Mouse (Mus musculus): ENCODE results near the gene Ermp1. TPM values are rescaled to one million over a fixed set of nuclear protein-coding genes. Genes with fewer than 3 reads are reported as not detected.

The Ermp1 gene
- polyA plus RNA-seq, 1 experiment = not detected

GRCm38 (mm10) chr19:29666164-29666563 is 17.9 kb upstream of the Ermp1 start:
- 90% methylated on average over 4 of the region's 4 CpGs for WGBS
- no peaks in the 10 kb centered on the region for H3K4me1 ChIP-seq (ENCODE audit: control insufficient read depth, insufficient read depth, low read length)
- H3K27ac ChIP-seq (ENCODE audit: insufficient read depth, low read depth, low read length) = no peak overlapping the region
- TF ChIP-seq CTCF (IDR thresholded peaks at IDR 0.05; ENCODE audit: insufficient read depth, low read depth, low read length) = no peak
- no peak for TF ChIP-seq POLR2A (IDR thresholded peaks at IDR 0.05; ENCODE audit: insufficient read depth, low read depth, low read length)
- no peak overlapping the region for H3K4me3 ChIP-seq (ENCODE audit: insufficient read depth, low read depth, low read length)

GRCm38 (mm10) chr19:29664934-29665333 is 16.7 kb upstream of the Ermp1 start:
- no peak overlapping the region for H3K4me3 ChIP-seq (ENCODE audit: insufficient read depth, low read depth, low read length)
- H3K27ac ChIP-seq (ENCODE audit: insufficient read depth, low read depth, low read length) = no peak overlapping the region
- 85% methylated on average over 5 of the region's 5 CpGs for WGBS
- H3K4me1 ChIP-seq (ENCODE audit: control insufficient read depth, insufficient read depth, low read length) = no peaks in the 10 kb centered on the region
- TF ChIP-seq POLR2A (IDR thresholded peaks at IDR 0.05; ENCODE audit: insufficient read depth, low read depth, low read length) = no peak
- no peak for TF ChIP-seq CTCF (IDR thresholded peaks at IDR 0.05; ENCODE audit: insufficient read depth, low read depth, low read length)

- 76% methylated on average over 8 of the region's 8 CpGs for WGBS
- TF ChIP-seq POLR2A (IDR thresholded peaks at IDR 0.05; ENCODE audit: insufficient read depth, low read depth, low read length) = no peak
- no peak for TF ChIP-seq CTCF (IDR thresholded peaks at IDR 0.05; ENCODE audit: insufficient read depth, low read depth, low read length)
Observed at GRCm38 (mm10) chr19:29663780-29664179, 15.6 kb upstream of the Ermp1 start.

GRCm38 (mm10) chr19:29661974-29662580 is 13.9 kb upstream of the Ermp1 start:
- whole genome bisulfite sequencing = 74% methylated on average over 6 of the region's 6 CpGs
- Histone ChIP-seq H3K27ac (ENCODE audit: insufficient read depth, low read depth, low read length) (no peak overlapping the region), H3K4me3 (ENCODE audit: insufficient read depth, low read depth, low read length) (no peak overlapping the region), H3K4me1 (ENCODE audit: control insufficient read depth, insufficient read depth, low read length) (no peaks in the 10 kb centered on the region)
- TF ChIP-seq POLR2A (IDR thresholded peaks at IDR 0.05; ENCODE audit: insufficient read depth, low read depth, low read length) (no peak), CTCF (IDR thresholded peaks at IDR 0.05; ENCODE audit: insufficient read depth, low read depth, low read length) (no peak)

More at GRCm38 (mm10) chr19:29663780-29664179, 15.6 kb upstream of the Ermp1 start:
- Histone ChIP-seq H3K4me1 (ENCODE audit: control insufficient read depth, insufficient read depth, low read length) (no peaks in the 10 kb centered on the region), H3K4me3 (ENCODE audit: insufficient read depth, low read depth, low read length) (no peak overlapping the region), H3K27ac (ENCODE audit: insufficient read depth, low read depth, low read length) (no peak overlapping the region)

GRCm38 (mm10) chr19:29660835-29661764 is 12.9 kb upstream of the Ermp1 start:
- Histone ChIP-seq H3K4me3 (ENCODE audit: insufficient read depth, low read depth, low read length) (no peak overlapping the region), H3K4me1 (ENCODE audit: control insufficient read depth, insufficient read depth, low read length) (no peaks in the 10 kb centered on the region), H3K27ac (ENCODE audit: insufficient read depth, low read depth, low read length) (no peak overlapping the region)
- TF ChIP-seq CTCF (IDR thresholded peaks at IDR 0.05; ENCODE audit: insufficient read depth, low read depth, low read length) = no peak
- TF ChIP-seq POLR2A (IDR thresholded peaks at IDR 0.05; ENCODE audit: insufficient read depth, low read depth, low read length) = no peak
- 73% methylated on average over 10 of the region's 10 CpGs for WGBS

GRCm38 (mm10) chr19:29659705-29660104 is 11.5 kb upstream of the Ermp1 start:
- Histone ChIP-seq H3K4me1 (ENCODE audit: control insufficient read depth, insufficient read depth, low read length) (no peaks in the 10 kb centered on the region), H3K4me3 (ENCODE audit: insufficient read depth, low read depth, low read length) (no peak overlapping the region), H3K27ac (ENCODE audit: insufficient read depth, low read depth, low read length) (no peak overlapping the region)
- 45% methylated on average over 6 of the region's 6 CpGs for WGBS
- TF ChIP-seq POLR2A (IDR thresholded peaks at IDR 0.05; ENCODE audit: insufficient read depth, low read depth, low read length) = no peak
- no peak for TF ChIP-seq CTCF (IDR thresholded peaks at IDR 0.05; ENCODE audit: insufficient read depth, low read depth, low read length)

GRCm38 (mm10) chr19:29658836-29659235 is 10.6 kb upstream of the Ermp1 start:
- no peaks in the 10 kb centered on the region for H3K4me1 ChIP-seq (ENCODE audit: control insufficient read depth, insufficient read depth, low read length)
- TF ChIP-seq POLR2A (IDR thresholded peaks at IDR 0.05; ENCODE audit: insufficient read depth, low read depth, low read length) = no peak
- no peak for TF ChIP-seq CTCF (IDR thresholded peaks at IDR 0.05; ENCODE audit: insufficient read depth, low read depth, low read length)
- H3K27ac ChIP-seq (ENCODE audit: insufficient read depth, low read depth, low read length) = no peak overlapping the region
- WGBS = 70% methylated on average over 4 of the region's 4 CpGs
- H3K4me3 ChIP-seq (ENCODE audit: insufficient read depth, low read depth, low read length) = no peak overlapping the region

GRCm38 (mm10) chr19:29657558-29657957 is 9.3 kb upstream of the Ermp1 start:
- Histone ChIP-seq H3K27ac (ENCODE audit: insufficient read depth, low read depth, low read length) (no peak overlapping the region), H3K4me1 (ENCODE audit: control insufficient read depth, insufficient read depth, low read length) (no peaks in the 10 kb centered on the region), H3K4me3 (ENCODE audit: insufficient read depth, low read depth, low read length) (no peak overlapping the region)
- TF ChIP-seq POLR2A (IDR thresholded peaks at IDR 0.05; ENCODE audit: insufficient read depth, low read depth, low read length) = no peak
- no peak for TF ChIP-seq CTCF (IDR thresholded peaks at IDR 0.05; ENCODE audit: insufficient read depth, low read depth, low read length)
- WGBS = 100% methylated on average over 2 of the region's 2 CpGs

- no peaks in the 10 kb centered on the region for H3K4me1 ChIP-seq (ENCODE audit: control insufficient read depth, insufficient read depth, low read length)
Observed at GRCm38 (mm10) chr19:29657033-29657432, 8.8 kb upstream of the Ermp1 start.

More at GRCm38 (mm10) chr19:29657033-29657432, 8.8 kb upstream of the Ermp1 start:
- Histone ChIP-seq H3K4me3 (ENCODE audit: insufficient read depth, low read depth, low read length) (no peak overlapping the region), H3K27ac (ENCODE audit: insufficient read depth, low read depth, low read length) (no peak overlapping the region)
- TF ChIP-seq CTCF (IDR thresholded peaks at IDR 0.05; ENCODE audit: insufficient read depth, low read depth, low read length) = no peak
- no peak for TF ChIP-seq POLR2A (IDR thresholded peaks at IDR 0.05; ENCODE audit: insufficient read depth, low read depth, low read length)
- 70% methylated on average over 3 of the region's 3 CpGs for WGBS

All from olfactory bulb, adult 2 months (tissue).